Mouse (Mus musculus): Measurements from ENCODE around the gene Safb.

GRCm38 (mm10) chr17:56607521-56608062, 23.0 kb downstream of the Safb start:
- TF ChIP-seq HCFC1 (IDR thresholded peaks at IDR 0.05; ENCODE audit: borderline replicate concordance, insufficient read depth, low read length) (no peak), ZC3H11A (IDR thresholded peaks at IDR 0.05; ENCODE audit: borderline replicate concordance, low read depth, low read length) (no peak), CHD2 (IDR thresholded peaks at IDR 0.05; ENCODE audit: low read depth, low read length) (no peak), MAFK (IDR thresholded peaks at IDR 0.05; ENCODE audit: insufficient read depth, low read depth, low read length) (no peak), ZNF384 (IDR thresholded peaks at IDR 0.05; ENCODE audit: low read depth, low read length) (no peak)
